Mouse (Mus musculus): Measurements from ENCODE around the gene Crocc.

Gene Crocc

DNA sequence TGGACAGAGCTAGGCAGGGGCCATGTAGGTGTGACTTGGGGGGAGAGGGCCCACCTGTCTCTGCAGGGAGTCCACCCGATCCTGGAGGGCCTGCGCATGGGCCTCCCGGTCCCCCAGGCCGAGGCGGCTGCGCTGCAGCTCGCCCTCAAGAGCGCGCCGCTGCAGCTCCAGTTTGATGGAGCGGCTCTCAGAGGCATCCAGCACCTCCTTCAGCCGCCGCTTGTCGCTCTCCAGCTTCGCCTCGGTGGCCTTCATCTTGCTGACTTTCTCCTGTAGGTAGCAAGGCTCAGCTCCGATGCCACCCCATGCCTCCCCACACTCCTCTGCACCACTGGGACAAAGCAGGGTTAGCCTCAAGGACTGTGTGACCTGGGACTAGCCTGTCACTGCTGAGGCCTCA lies 40.1 kb downstream of the Crocc start:
- DNase-seq (ENCODE audit: low spot score): no peak

DNA sequence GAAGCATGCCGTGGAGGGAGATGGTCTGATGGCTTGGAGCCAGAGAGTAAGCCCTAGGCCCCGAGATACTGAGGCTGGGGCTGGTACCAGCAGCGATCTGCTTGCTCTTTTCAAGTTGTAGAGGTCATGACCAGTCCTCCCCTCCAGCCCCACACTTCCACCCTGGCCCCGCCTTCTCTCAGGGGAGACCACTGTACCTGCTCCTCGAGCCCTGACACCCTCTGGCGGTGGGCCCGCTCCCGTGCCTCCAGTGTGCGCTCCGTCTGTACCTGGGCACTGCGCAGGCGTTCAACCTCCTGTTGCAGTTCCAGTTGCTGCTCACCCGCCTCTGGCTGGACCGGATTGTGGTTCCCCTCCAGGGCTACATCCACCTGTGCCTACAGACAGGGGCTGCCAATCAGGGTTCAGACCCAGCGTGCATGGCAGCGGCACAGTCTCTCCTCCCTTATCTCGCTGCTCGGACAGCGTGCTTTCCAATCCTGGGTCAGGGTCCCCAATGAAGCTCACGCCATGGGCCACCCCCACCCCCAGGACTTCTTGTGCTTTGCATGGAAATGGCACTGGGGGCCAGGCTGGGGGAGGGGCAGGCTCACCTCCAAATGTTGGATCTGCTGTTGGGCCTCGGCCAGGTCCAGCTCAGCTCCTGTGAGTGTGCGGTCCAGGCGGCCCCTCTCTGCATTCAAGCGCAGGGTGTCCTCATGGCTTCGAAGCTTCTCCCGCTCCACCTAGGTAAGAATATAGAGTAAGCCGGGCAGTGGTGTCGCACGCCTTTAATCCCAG lies 42.5 kb downstream of the Crocc start:
- no peak for DNase-seq (ENCODE audit: low spot score)

DNA sequence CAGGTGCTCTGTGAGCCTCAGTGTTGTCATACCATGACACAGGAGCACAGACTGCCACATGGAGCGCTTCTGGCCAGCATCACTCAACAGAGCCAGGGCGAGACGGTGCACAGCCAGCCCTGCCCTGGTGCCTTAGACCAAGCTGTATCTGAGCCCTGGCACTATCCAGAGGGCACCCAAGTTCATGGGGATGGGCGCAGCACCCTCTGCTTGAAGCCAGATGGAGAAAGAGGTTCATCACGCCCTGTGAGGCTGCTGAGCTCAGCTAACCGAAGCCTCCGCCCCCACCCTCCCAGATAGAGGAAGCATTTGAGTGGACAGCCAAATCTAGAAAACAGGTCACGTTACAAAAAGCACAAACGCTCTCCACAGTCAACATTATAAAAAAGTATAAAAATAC lies 44.0 kb downstream of the Crocc start:
- DNase-seq (ENCODE audit: low spot score): no peak

DNA sequence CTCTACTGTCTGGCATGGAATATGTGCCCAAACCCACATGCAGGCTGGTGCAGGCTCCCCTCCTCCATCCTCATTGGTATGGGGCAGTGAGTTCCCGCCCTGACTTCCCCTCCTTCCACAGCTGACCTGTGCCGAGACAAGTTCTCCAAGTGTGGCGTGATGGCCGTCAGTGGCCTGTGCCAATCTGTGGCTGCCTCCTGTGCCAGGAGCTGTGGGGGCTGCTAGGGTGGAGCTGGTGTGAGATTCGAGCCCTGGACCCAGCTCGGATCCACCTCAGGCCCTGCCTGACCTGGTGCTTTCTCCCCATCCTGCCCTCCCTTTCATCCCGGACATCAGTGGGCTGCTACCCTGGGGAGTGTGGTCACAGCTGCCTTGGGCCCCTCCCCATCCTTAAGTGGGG lies 45.0 kb downstream of the Crocc start:
- DNase-seq (ENCODE audit: low spot score): no peak

DNA sequence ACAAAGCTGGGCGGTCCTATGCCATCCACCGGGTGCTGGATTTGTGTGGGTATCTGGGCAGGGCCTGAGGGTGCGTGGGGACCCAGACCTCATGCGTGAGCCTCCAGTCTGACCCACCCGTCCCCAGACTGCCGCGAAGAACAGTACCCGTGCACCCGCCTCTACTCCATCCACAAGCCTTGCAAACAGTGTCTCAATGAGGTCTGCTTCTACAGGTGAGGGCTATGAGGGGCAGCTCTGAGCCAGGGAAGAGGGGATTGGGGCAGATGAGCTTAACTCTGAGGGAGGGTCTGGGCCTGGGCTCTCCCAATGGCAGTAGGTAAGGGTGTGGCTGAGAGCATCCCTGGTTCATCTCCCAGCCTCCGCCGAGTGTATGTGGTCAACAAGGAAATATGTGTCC lies 45.5 kb downstream of the Crocc start:
- no peak for DNase-seq (ENCODE audit: low spot score)

DNA sequence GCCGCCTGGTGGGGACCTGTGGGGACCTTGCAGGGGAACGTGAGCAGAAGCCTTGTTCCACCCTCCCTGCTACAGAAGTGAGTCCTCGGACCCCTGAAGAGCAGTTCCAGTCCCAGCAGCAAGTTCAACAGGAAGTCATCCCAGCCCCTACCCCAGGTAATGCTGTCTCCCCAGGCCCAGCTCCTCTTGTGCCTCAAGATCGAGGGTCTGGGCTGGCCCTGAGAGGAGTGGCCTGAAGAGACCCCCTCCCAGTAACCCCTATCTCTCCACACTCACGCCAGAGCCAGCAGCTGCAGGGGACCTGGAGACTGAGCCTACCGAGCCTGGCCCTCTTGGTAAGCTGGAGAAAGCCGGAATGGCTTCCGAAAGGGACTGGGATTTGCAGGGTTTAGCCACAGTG lies 46.2 kb downstream of the Crocc start:
- no peak for DNase-seq (ENCODE audit: low spot score)

DNA sequence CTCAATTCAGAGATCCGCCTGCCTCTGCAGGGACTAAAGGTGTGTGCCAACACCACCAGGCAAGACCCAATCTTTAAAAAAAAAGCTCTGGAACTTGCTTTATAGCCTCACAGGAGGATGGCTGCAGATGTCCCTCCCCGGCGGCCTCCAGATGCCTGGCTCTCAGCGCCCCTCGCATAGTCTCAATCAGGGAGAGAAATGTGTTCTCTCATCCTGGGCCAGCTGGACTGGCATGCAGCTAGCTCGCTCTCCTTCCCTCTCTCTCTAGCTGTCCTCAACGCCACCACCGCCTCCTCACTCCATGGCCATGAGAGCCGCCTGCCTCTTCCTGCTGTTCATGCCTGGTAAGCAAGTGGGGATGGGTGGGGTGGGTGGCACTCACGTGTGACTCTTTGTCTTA lies 47.8 kb downstream of the Crocc start:
- no peak for DNase-seq (ENCODE audit: low spot score)

DNA sequence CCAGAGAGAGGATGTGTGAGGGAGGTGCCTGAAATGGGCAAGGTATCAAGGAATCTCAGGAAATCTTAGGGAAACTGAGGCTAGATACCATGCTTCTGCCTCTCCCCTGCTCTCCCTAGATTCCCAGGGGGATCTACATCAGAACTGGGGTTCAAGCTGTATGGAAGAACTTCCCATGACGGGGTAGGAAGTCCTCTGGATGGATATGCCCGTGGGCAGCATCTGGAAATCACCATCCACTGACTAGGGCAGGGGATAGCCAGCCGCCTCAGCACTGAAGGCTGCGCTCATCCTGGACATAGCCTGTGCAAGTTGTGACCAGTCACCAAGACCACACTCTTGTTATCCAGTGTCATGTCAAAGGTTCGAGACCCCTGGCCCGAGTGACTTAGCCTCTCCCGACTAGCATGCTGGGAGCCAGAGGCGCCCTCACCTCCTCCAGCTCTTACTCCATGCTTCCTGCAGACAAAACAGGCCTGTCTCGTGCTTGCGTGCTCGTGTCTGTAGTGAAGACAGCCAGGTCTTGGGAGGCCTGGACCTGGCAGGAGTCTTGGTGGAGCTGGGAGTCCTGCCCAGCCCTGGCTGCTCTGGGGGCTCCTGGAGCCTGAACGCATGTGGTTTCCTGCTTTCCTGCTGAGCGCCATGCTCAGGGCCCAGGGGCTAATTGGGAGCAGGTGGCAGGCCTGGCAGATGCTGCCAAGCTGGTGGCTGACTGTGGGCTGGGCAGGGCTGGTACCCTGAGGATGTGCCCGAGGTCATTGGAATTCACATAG lies 48.6 kb downstream of the Crocc start:
- DNase-seq (ENCODE audit: low spot score): no peak

DNA sequence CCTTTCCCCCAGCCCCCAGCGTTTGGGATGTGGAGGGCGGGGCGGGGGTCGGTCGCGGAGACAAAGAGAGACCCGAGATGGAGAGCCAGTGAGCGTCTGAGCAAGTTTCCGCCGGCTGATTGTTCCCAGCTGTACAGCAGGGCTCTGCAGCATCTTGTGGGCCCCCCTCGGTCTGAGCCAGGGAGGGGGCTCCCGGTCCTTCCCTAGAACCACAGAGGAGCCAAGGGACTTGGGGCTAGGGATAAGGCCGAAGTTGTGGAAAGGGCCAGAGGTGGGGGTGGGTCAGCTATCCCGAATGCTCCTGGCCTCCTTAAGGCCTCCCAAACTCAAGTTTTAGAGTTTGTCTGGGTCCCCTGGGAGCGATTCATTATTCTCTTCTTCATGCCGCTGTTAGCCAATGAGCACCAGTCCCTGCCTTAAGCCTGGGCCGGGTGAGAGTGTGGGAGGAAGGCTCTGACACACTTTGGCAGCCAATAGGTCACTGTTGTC lies 49.4 kb downstream of the Crocc start:
- no peak for DNase-seq (ENCODE audit: low spot score)

DNA sequence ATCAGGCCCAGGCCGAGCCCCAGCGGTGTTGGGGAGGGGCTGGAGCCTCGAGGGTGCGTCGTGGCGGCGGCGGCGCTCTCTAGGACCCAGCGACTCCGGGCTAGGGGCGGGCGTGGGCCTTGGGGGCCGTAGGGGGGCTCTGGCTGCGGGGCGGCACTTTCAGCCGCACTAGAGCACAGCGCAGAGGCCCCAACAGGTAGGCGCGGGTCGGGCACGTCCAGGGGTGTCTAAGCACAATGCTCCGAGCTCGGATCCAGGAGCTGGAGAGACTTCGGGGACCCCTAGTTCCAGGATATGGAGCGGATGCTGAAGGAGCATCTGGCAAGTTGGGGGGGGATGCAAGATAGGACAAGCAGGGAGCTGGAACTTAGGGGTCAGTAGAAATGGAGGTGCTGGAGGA lies 49.8 kb downstream of the Crocc start:
- DNase-seq (ENCODE audit: low spot score): no peak

DNA sequence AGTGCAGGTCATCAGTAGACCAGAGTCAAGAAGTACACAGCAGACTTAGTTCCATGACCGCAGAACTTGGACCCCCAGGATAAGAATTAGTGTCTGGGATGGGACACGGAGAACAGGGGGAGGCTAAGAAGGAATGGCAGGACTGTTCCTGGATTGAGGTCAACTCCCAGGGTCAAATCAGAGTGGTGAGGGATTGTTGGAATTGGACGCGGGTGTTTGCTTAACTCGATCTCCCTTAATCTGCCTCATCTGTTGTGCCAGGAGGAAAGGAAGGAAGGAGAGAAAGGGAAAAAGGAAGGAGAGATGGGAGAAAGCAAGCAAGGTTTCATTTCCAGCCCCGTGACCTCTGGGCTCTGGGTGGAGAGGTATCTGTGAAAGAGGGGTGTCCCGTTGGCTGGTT lies 50.2 kb downstream of the Crocc start, which contains the start of gene Mfap2:
Mfap2 (plus strand) TSS at position 301 of the 400 bp plus-strand sequence.
- no peak for DNase-seq (ENCODE audit: low spot score)

DNA sequence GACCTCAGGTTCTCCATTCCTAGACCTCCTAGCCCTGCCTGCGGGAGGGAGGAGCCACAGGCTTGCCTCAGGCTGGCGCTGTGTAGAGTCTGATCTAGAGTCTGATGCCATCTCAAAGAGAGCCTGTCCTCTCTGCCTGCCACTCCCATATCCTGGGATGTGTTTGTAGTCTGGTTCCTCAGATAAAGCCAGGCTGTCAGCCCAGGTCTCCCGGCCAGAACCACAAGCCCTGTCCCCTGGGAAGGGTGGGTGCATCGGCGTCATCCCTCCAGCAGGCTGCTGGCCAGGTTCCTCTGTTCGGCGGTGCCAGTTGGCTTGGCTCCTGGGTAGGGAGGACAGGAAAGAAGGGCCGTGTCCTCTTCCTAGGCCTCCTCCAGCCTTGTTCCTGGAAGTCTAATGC lies 52.3 kb downstream of the Crocc start:
- no peak for DNase-seq (ENCODE audit: low spot score)

DNA sequence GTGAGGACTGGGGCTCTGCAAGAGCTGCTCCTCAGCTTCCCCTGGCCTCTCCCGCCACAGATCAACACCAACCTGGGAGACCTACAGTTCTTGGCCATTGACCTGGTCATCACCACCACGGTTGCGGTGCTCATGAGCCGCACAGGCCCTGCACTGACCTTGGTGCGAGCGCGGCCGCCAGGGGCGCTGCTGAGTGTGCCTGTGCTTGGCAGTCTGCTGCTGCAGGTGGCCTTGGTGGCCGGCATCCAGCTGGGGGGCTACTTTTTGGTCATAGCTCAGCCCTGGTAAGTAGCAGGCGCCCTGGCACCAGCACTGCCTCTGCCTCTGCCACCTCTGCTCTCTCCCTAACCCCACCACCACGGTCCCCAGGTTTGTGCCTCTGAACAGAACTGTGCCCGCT lies 54.4 kb downstream of the Crocc start:
- no peak for DNase-seq (ENCODE audit: low spot score)

DNA sequence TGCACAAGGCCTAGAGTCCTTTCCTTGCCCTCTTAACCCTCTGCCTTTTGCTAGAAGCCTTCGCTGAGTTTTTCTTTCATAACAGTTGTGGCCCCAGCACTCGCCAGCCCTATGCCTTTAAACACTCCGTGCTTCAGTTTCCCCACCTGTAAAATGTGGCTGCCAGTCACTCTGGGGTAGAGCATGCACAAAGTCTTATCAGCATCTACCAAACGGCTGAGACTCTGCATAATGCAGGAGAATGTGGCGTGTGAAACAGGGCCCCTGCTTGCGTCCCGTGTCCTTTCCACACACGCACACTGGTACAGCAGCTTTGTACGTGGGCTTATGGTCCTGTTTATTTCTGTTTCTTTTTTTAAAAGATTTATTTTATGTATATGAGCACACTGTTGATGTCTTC lies 63.5 kb downstream of the Crocc start:
- no peak for DNase-seq (ENCODE audit: low spot score)

DNA sequence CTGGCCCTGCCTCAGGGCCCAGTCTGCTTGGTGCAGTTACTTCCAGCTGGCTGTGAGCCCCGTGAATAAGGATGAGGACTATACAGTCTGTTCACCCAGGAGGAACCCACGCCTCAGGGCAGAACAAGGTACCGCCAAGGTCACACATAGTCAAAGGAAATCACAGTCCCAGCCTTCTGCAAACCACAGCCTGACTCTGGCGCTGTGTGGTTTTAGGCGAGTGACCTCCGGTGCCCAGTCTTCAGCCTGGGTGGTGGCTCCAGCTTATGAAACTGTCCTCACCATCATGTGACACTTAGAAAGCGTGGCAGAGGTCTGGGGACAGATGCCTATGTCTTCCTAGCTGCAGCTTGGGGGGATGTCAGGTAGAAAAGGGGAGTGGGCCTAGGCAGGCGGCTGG lies 64.5 kb downstream of the Crocc start:
- peak; percentile 67 for DNase-seq (ENCODE audit: low spot score)

DNA sequence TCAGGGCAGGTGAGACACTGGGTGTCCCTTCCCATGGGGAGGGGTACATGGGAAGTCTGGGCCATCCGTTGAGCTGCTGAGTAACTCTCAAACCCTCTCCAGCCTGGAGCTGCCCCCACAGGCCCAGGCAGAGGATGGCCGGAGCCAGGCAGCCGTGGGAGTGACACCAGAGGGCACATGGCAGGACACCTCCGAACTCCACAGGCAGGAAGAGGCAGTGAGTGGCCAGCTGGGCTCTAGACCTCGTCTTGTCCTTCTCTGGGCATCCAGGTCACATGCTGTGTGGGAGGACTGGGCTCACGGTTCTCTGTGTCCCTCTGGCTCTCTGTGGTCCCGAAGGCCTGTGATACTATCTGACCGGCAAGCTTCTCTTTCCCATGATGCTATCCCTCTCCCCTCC lies 66.5 kb downstream of the Crocc start:
- peak; percentile 83 for DNase-seq (ENCODE audit: low spot score)

DNA sequence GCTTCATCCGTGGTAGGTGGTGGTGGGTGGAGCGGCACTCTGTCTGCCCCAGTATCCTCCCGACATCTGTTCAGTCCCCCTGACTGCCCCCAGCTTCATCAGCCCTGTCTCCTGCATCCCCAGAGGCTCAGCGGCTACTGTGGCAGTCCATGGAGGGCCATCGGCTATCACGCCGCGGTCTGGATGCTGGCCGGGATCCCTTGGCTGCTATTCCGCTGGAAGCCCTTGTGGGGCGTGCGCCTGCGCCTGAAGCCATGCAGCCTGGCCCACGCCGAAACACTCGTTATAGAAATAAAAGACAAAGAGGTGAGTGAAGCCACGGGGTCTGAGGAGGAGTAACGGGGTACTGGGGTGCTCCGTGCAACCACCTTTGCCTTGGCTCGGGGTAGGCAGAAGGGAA lies 68.1 kb downstream of the Crocc start:
- no peak for DNase-seq (ENCODE audit: low spot score)

DNA sequence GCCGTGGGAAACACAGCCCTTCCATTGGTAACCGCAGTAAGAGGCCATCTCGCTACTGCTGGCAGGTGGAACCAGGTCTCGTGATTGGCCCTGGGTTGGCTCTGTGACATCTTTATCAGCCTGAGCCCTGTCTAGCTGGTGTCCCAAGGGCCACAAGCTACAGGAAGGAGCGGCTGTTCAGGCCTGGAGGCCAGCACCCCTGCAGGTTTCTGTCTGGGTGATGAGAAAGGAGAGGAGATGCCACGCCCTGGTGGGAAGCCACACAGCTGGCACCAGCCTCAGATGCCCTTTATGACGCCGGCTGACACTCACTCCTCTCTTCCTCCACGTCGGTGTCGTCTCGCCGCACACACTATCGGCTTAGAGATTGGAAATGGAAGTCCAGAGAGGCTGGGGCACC lies 70.9 kb downstream of the Crocc start:
- no peak for DNase-seq (ENCODE audit: low spot score)

DNA sequence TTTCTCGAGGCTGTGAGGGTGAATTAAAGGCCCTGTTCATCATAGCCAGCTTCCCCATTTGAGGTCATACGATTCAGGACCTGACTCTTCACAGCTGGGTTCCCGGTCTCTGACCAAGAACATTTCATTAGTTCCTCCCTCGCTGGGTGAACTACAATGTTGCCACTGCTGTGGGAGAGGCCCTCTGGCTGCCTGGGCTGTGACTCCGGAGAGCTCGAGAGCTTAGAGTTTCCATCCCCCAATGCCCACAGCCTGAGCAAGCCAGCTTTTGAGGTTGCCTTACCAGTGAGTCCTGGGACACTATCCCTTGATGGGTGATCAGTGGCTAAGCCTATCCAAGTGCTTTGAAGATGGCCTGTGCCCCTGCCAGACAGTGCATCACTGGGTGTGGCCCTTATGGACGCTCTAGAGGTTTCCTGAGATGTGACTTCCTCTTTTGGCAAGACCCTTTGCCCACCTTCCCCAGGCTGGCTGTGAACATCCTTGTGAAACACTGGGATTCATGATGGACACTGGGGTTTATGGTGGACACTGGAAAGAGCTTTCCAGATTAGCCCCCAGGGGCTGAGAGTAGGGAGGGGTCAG lies 71.6 kb downstream of the Crocc start:
- DNase-seq (ENCODE audit: low spot score): peak; percentile 85

DNA sequence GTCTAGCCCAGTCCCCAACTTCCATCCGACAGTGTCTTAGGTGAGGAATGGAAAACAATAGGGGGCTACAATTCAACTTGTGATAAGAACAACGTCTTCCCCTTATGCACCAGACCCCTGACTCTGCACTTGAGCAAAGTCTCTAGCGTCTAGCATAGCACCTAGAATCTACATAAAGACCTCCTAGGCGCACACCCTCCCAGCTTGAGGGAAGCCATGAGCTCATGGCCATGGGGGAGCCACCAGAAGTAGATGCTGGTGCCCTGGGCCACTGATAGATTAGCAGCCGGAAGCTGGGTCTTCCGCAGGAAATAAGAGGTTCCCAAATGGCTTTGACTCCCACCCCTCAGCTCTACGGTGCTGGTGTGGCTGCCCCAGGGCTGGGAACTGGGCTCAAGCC lies 72.9 kb downstream of the Crocc start:
- no peak for DNase-seq (ENCODE audit: low spot score)

DNA sequence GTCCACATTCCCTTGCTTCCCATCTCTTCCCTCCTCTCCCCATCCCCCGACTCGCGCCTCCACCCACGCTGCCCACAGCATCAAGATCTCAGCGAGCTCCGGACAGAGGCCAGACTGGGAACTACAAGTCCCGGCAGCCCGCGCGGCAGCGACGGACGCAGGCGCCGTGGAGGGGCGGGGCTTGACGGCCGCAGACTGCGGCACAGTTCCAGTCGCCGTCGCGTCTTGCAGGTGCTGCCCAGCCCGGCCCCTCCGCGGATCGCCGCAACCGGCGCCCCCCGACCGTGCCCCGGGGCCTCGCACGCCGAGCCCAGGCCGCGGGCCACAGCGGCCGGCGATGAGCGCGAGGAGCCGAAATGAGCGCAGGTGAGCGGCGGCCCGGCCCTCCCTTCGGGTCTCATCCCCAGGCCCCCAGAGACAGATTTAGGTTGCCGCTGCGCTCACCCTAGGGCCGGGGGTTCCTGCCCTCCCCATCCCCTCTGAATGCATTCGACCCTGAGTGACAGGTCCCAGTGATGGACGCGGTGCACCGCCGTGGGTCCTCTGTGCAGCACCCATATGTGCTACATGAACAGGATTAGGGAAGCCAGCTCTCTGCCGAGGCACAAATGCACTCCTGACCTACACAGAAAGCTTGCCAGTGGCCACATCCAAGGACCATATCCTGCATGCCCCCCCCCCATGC lies 73.5 kb downstream of the Crocc start, which contains the start of gene Atp13a2:
Atp13a2 (plus strand) TSS at position 163 of the 685 bp plus-strand sequence.
- peak; percentile 89 for DNase-seq (ENCODE audit: low spot score)

DNA sequence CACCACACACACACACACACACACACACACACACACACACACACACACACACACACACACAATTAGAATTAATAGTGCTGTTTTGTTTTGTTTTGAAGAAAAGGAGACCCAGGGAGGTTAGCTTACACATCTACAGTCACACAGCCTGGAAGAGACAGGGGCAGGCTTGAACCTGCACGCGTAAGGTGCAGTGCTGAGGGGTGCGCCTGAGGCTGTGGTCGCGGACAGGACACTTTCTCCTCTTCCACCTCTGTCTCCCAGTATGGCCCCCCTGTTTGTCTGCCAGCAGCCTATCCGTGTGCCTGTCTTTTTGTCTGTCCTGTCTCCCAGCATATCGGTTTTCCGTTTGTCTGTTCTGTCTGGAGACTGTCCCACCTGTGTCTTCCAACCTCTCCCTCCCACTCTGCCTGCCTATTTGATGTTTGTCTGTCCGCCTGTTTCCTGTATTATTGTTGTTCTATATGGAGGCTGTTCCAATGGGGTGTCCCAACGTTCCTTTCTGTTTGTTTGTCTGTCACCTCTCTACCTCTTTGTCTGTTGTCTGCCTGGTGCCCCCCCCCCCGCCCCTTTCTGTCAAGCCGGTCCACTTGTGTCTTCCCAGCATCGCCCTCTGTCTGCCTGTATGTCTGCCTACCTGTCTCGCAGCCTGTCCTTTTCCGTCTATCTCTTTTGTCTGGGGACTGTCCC lies 74.2 kb downstream of the Crocc start:
- DNase-seq (ENCODE audit: low spot score): no peak

All from testis, postnatal 14 days (tissue).